Mouse (Mus musculus): ENCODE results near the gene Nlgn1. TPM values are rescaled to one million over a fixed set of nuclear protein-coding genes. Genes with fewer than 3 reads are reported as not detected.

Nlgn1 gene
- polyA plus RNA-seq, 1 experiment: not detected

- Histone ChIP-seq H3K4me3 (ENCODE audit: extremely low read depth, insufficient read depth, insufficient read length) (no peak overlapping the region), H3K27ac (ENCODE audit: insufficient read depth, low read length) (no peak overlapping the region), H3K27me3 (ENCODE audit: control insufficient read depth, insufficient read depth, low read length) (no peaks in the 10 kb centered on the region), H3K4me1 (ENCODE audit: control insufficient read depth, insufficient read depth, insufficient read length) (no peaks in the 10 kb centered on the region), H3K36me3 (ENCODE audit: control insufficient read depth, insufficient read depth, low read length) (no peaks in the 10 kb centered on the region)
- DNase-seq (ENCODE audit: low read depth in 1 of 2, low spot score in 2 of 2): no peak
- no peak for TF ChIP-seq POLR2A (IDR thresholded peaks at IDR 0.05; ENCODE audit: low read depth, low read length)
- TF ChIP-seq CTCF (IDR thresholded peaks at IDR 0.05; ENCODE audit: extremely low read depth, insufficient read depth, insufficient read length, insufficient replicate concordance): no peak
- 66% methylated on average over 2 of the region's 2 CpGs for WGBS
Measured at GRCm38 (mm10) chr3:26039696-26040095, 292.6 kb downstream of the Nlgn1 start.

GRCm38 (mm10) chr3:26026025-26026424 is 306.2 kb downstream of the Nlgn1 start:
- DNase-seq (ENCODE audit: low read depth in 1 of 2, low spot score in 2 of 2): no peak
- Histone ChIP-seq H3K4me1 (ENCODE audit: control insufficient read depth, insufficient read depth, insufficient read length) (no peaks in the 10 kb centered on the region), H3K27me3 (ENCODE audit: control insufficient read depth, insufficient read depth, low read length) (no peaks in the 10 kb centered on the region), H3K36me3 (ENCODE audit: control insufficient read depth, insufficient read depth, low read length) (no peaks in the 10 kb centered on the region), H3K4me3 (ENCODE audit: extremely low read depth, insufficient read depth, insufficient read length) (no peak overlapping the region), H3K27ac (ENCODE audit: insufficient read depth, low read length) (no peak overlapping the region)
- WGBS: 90% methylated on average over 2 of the region's 2 CpGs
- TF ChIP-seq CTCF (IDR thresholded peaks at IDR 0.05; ENCODE audit: extremely low read depth, insufficient read depth, insufficient read length, insufficient replicate concordance) (no peak), POLR2A (IDR thresholded peaks at IDR 0.05; ENCODE audit: low read depth, low read length) (no peak)

GRCm38 (mm10) chr3:26023217-26023616 is 309.0 kb downstream of the Nlgn1 start:
- no peak overlapping the region for H3K27ac ChIP-seq (ENCODE audit: insufficient read depth, low read length)
- H3K4me1 ChIP-seq (ENCODE audit: control insufficient read depth, insufficient read depth, insufficient read length): no peaks in the 10 kb centered on the region
- TF ChIP-seq CTCF (IDR thresholded peaks at IDR 0.05; ENCODE audit: extremely low read depth, insufficient read depth, insufficient read length, insufficient replicate concordance) (no peak), POLR2A (IDR thresholded peaks at IDR 0.05; ENCODE audit: low read depth, low read length) (no peak)
- DNase-seq (ENCODE audit: low read depth in 1 of 2, low spot score in 2 of 2): no peak
- H3K4me3 ChIP-seq (ENCODE audit: extremely low read depth, insufficient read depth, insufficient read length): no peak overlapping the region
- no peaks in the 10 kb centered on the region for H3K27me3 ChIP-seq (ENCODE audit: control insufficient read depth, insufficient read depth, low read length)
- H3K36me3 ChIP-seq (ENCODE audit: control insufficient read depth, insufficient read depth, low read length): no peaks in the 10 kb centered on the region
- WGBS: 77% methylated on average over 5 of the region's 5 CpGs

- Histone ChIP-seq H3K4me3 (ENCODE audit: extremely low read depth, insufficient read depth, insufficient read length) (no peak overlapping the region), H3K27ac (ENCODE audit: insufficient read depth, low read length) (no peak overlapping the region), H3K36me3 (ENCODE audit: control insufficient read depth, insufficient read depth, low read length) (no peaks in the 10 kb centered on the region), H3K4me1 (ENCODE audit: control insufficient read depth, insufficient read depth, insufficient read length) (no peaks in the 10 kb centered on the region), H3K27me3 (ENCODE audit: control insufficient read depth, insufficient read depth, low read length) (no peaks in the 10 kb centered on the region)
- no peak for TF ChIP-seq CTCF (IDR thresholded peaks at IDR 0.05; ENCODE audit: extremely low read depth, insufficient read depth, insufficient read length, insufficient replicate concordance)
- no peak for TF ChIP-seq POLR2A (IDR thresholded peaks at IDR 0.05; ENCODE audit: low read depth, low read length)
- no peak for DNase-seq (ENCODE audit: low read depth in 1 of 2, low spot score in 2 of 2)
- 82% methylated on average over 6 of the region's 6 CpGs for WGBS
Measured at GRCm38 (mm10) chr3:26021632-26022184, 310.6 kb downstream of the Nlgn1 start.

GRCm38 (mm10) chr3:26011310-26012078 is 320.8 kb downstream of the Nlgn1 start:
- no peak for TF ChIP-seq POLR2A (IDR thresholded peaks at IDR 0.05; ENCODE audit: low read depth, low read length)
- TF ChIP-seq CTCF (IDR thresholded peaks at IDR 0.05; ENCODE audit: extremely low read depth, insufficient read depth, insufficient read length, insufficient replicate concordance): no peak
- H3K36me3 ChIP-seq (ENCODE audit: control insufficient read depth, insufficient read depth, low read length): no peaks in the 10 kb centered on the region

GRCm38 (mm10) chr3:26002863-26003608 is 329.2 kb downstream of the Nlgn1 start:
- H3K4me1 ChIP-seq (ENCODE audit: control insufficient read depth, insufficient read depth, insufficient read length): no peaks in the 10 kb centered on the region
- no peak for TF ChIP-seq CTCF (IDR thresholded peaks at IDR 0.05; ENCODE audit: extremely low read depth, insufficient read depth, insufficient read length, insufficient replicate concordance)
- TF ChIP-seq POLR2A (IDR thresholded peaks at IDR 0.05; ENCODE audit: low read depth, low read length): no peak
- H3K27me3 ChIP-seq (ENCODE audit: control insufficient read depth, insufficient read depth, low read length): no peaks in the 10 kb centered on the region
- no peaks in the 10 kb centered on the region for H3K36me3 ChIP-seq (ENCODE audit: control insufficient read depth, insufficient read depth, low read length)
- DNase-seq (ENCODE audit: low read depth in 1 of 2, low spot score in 2 of 2): no peak
- 79% methylated on average over 7 of the region's 7 CpGs for WGBS
- H3K4me3 ChIP-seq (ENCODE audit: extremely low read depth, insufficient read depth, insufficient read length): no peak overlapping the region
- no peak overlapping the region for H3K27ac ChIP-seq (ENCODE audit: insufficient read depth, low read length)

More at GRCm38 (mm10) chr3:26011310-26012078, 320.8 kb downstream of the Nlgn1 start:
- no peak overlapping the region for H3K27ac ChIP-seq (ENCODE audit: insufficient read depth, low read length)
- DNase-seq (ENCODE audit: low read depth in 1 of 2, low spot score in 2 of 2): no peak
- no peaks in the 10 kb centered on the region for H3K4me1 ChIP-seq (ENCODE audit: control insufficient read depth, insufficient read depth, insufficient read length)
- H3K4me3 ChIP-seq (ENCODE audit: extremely low read depth, insufficient read depth, insufficient read length): no peak overlapping the region
- WGBS: 80% methylated on average over 4 of the region's 4 CpGs
- no peaks in the 10 kb centered on the region for H3K27me3 ChIP-seq (ENCODE audit: control insufficient read depth, insufficient read depth, low read length)
